Mouse (Mus musculus) right cerebral cortex, adult 2 months (tissue): Measurements from ENCODE around the gene Olfr157.

Source experiments
- DNase-seq, 2 experiments: peaks; one replicate each; pipeline ENCODE4 v3.0.0; 2021 to 2022; ENCODE audit warnings: low spot score in 2 of 2

Gene Olfr157

DNA sequence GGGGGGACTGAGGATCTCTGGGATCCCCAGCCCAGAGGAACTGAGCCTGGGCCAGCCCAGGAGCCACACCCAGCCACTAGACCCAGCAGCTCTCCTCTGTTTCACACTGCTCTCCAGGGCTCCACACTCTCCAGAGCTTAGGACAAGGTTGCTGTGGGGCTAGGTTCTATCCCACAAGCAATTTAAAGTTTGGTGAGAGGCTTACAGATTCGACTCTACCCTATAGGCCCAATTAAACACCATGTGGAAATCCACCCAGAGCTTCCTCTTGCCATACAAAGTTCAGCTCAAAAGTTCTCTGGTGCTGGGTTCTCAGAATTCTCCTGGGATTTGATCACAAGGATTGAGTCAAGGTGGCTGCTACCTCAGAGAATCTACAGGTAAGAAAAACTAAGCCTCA is at the start of gene Olfr157:
TSS of gene Olfr157 (minus strand) at position 101 of the 400 bp plus-strand sequence.
- no peak for DNase-seq

DNA sequence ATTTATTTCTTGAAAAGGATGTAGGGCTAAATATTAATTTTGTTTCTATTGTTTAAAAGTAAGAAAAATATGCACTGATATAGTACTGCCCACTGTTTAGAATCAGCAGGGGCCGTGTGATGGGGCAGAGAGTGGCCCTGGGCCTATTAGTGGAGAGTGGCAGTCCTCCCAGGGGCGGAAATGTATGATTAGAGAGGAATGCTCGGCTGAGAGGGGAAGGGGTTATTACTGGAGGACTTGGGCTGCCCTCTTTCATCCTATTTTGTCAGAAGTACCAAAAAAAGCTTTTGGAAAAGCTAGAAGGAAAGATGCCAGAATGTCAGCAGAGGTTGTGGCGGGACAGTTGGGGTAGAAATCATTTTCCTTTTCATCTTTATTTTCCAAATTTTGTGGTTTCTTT is 44.2 kb upstream of the Olfr157 start:
- DNase-seq = no peak

GRCm38 (mm10) chr4:43879566-43879965 is 39.6 kb upstream of the Olfr157 start:
- DNase-seq = no peak

GRCm38 (mm10) chr4:43878121-43878776 is 38.2 kb upstream of the Olfr157 start:
- no peak for DNase-seq

DNA sequence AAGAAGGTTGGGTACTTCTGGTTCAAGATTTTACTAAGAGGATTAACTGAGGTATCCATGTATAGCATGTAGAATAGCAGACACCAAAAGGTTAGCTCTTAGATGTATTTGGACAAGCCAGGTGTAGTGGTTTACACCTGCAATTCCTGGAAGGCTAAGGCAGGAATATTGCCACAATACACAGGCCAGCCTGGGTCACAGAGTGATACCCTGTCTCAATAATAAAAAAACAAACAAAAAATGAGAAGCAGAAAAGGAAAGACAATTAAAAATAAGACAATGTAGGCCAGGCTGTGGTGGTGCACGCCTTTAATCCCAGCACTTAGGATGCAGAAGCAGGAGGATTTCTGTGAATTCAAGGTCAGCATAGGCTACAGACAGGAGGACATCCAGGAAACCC is 37.2 kb upstream of the Olfr157 start:
- DNase-seq = no peak

DNA sequence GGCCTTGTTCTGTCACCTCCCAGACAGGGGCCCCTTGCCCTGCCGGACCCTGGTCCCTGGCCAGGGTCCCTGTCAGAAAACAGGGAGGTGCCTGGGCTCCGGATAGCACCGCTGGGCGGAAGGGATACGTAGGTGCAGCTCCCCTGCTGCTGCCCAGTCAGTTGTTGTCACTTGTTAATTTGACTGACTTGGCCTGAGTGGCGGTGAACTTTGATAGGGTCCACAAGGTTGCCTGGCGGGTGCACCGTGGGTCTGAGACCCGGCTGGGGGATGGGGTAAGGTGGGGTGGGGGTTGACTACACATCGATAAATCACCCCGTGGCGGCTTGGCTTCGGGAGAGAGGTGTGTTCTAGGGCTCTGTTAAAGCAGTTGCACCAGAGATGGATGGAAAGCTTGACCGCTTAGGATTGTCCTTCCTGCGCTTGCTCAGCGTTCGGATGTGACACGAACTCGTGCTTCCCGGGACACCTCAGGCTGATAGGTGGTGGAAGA is 36.0 kb upstream of the Olfr157 start:
- peak in 1 of 2 experiments; percentile 17 for DNase-seq

GRCm38 (mm10) chr4:43875160-43875918 is 35.3 kb upstream of the Olfr157 start, which contains the start of gene Reck:
Gene Reck (plus strand): TSS chr4:43875530.
- DNase-seq = peak; percentile 72 to 86

- DNase-seq = no peak
These were observed 34.5 kb upstream of the Olfr157 start for GRCm38 (mm10) chr4:43874501-43874900.

GRCm38 (mm10) chr4:43869821-43870220 is 29.8 kb upstream of the Olfr157 start:
- DNase-seq = no peak

GRCm38 (mm10) chr4:43863298-43863697 is 23.3 kb upstream of the Olfr157 start:
- DNase-seq = no peak

- DNase-seq = peak; percentile 81 to 82
These were observed 20.9 kb upstream of the Olfr157 start for GRCm38 (mm10) chr4:43860744-43861519.

GRCm38 (mm10) chr4:43859886-43860285 is 19.9 kb upstream of the Olfr157 start:
- no peak for DNase-seq

- no peak for DNase-seq
These were observed 14.1 kb upstream of the Olfr157 start for GRCm38 (mm10) chr4:43854101-43854500.

GRCm38 (mm10) chr4:43851265-43851664 is 11.3 kb upstream of the Olfr157 start, which contains the start of gene Olfr155:
Gene Olfr155 (plus strand): TSS chr4:43851565.
- no peak for DNase-seq

- no peak for DNase-seq
These were observed 1.7 kb downstream of the Olfr157 start for GRCm38 (mm10) chr4:43838326-43838725.

GRCm38 (mm10) chr4:43834749-43835148 is 5.3 kb downstream of the Olfr157 start:
- DNase-seq = no peak

DNA sequence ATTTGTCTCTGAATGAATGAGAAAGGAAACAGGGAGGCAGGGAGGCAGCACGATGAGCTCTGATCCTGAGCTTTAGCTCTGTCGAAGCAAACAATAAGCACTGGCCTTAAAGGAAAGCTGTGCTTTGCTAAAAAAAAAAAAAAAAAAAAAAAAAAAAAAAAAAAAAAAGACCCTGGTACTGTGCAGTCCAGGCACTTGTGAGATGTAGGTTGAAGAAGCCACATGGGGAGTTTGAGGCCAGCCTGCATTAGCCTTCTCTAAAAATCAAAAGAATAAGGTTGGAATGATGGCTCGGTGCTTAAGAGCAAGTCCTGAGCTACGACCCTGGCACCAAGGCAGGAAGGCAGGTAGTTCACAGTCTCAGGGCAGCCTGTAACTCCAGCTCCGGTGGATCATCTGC is 6.2 kb downstream of the Olfr157 start:
- no peak for DNase-seq

DNA sequence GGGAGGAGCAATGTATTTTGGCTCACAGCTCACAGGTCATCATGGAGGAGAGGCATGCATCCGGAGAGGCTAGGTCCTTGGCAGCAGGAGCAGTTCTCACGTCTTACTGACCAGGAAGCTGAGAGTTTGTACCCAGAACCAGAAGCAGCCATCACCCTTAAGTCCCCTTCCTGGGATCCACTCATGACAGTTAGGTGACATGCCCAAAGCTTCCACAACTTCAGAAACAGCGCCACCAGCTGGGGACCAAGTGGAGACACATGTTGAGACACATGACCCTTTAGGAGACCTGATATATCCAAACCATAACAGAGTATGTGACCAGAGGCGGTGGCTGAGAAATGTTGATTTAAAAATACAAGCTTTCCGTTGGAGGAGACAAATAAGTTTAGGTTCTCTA is 8.0 kb downstream of the Olfr157 start:
- DNase-seq = no peak

DNA sequence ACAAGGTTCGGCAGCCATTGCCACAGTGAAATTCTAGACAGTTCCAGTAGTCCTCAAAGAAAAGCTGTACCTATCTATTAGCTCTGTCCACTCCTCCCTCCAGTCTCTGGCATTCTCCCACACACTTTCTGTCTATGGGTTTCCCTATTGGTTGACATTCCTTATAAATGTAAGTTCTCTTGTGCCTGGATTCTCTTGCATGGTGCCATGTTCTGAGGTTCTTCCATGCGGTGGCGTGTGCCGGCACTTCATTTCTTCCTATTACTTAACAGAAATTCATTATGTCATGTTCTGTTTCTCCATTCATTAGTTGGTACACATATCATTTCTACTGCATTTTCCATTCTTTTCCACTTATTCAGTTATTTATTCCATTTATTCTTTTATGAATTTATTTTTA is 11.2 kb downstream of the Olfr157 start:
- no peak for DNase-seq

GRCm38 (mm10) chr4:43823845-43824337 is 16.1 kb downstream of the Olfr157 start, which contains the start of gene Olfr156:
Gene Olfr156 (minus strand): TSS chr4:43823895.
- no peak for DNase-seq

GRCm38 (mm10) chr4:43822896-43823550 is 17.0 kb downstream of the Olfr157 start:
- DNase-seq = peak; percentile 11 to 18
